Mouse (Mus musculus) olfactory bulb, adult 2 months (tissue): ENCODE measurements at regions not wholly inside any gene's neighbourhood (a gene's known extent, or its start where the extent isn't known, plus 50 kb on each side); places are given as distances from the start of the nearest gene placed in this dataset.

ENCODE experiments used
- CTCF ChIP-seq: fragments of 200-500 bp; IDR thresholded peaks from 2 replicates; pipeline ENCODE4 v1.5.1; 2012; ENCODE audit warnings: low read depth, mild to moderate bottlenecking, low read length, moderate library complexity; ENCODE audit not compliant: insufficient read depth
- POLR2A ChIP-seq: fragments of 200-500 bp; IDR thresholded peaks from 2 replicates; pipeline ENCODE4 v1.6.1; 2012; ENCODE audit warnings: mild to moderate bottlenecking, low read depth, low read length, moderate library complexity; ENCODE audit not compliant: insufficient read depth

DNA sequence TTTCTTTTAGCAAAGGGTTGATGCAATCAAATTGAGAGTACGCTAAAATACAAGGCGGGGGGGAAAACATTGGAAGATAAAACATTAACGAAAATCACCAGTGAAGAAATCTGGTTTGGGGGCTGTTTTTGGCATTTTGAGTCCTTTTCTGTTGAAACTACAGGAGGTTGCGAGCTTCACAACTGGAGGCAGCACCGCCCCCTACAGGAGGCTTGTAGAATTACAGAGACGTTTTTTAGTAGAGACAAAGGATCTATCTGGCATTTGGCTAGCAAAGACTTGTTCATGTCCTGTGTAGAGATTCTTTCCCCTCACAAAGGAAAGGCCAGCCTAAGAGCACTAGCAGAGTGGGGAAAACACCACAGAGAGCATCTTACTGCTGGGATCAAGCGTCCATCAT lies 152.1 kb downstream of the Gm12728 start:
- TF ChIP-seq POLR2A = no peak
- no peak for TF ChIP-seq CTCF
